Mouse (Mus musculus) lung, adult 18-20 months (tissue): ENCODE data around the gene Nolc1.

Experiments used
- DNase-seq, 2 experiments: peaks; one replicate each; pipeline ENCODE4 v3.0.0; 2022; ENCODE audit warnings: mixed read lengths in 2 of 2

Gene Nolc1

DNA sequence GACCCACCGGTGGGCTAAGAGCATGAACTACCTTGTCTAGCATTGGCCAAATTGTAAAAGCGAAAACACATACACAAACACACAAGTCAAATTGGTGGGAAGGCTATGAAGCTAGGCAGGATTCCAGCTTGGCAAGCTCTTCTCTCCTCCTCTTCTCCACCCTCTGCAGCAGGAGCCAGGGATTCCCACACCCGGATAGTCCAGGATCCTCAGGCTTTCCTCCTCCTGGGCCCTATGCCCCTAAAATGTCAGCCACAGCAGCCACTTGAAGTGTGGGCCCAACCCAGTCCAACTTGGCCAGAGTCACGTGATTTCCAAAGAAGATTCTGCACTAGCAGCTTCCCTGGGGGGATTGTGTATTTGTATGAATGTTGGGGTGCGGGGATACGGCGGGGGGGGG lies 32.3 kb upstream of the Nolc1 start:
- peak; percentile 33 to 44 for DNase-seq

- peak; percentile 28 to 67 for DNase-seq
Measured at GRCm38 (mm10) chr19:46044271-46044992, 31.2 kb upstream of the Nolc1 start, which contains the start of gene Pprc1. Pprc1 (plus strand) TSS chr19:46044886.

DNA sequence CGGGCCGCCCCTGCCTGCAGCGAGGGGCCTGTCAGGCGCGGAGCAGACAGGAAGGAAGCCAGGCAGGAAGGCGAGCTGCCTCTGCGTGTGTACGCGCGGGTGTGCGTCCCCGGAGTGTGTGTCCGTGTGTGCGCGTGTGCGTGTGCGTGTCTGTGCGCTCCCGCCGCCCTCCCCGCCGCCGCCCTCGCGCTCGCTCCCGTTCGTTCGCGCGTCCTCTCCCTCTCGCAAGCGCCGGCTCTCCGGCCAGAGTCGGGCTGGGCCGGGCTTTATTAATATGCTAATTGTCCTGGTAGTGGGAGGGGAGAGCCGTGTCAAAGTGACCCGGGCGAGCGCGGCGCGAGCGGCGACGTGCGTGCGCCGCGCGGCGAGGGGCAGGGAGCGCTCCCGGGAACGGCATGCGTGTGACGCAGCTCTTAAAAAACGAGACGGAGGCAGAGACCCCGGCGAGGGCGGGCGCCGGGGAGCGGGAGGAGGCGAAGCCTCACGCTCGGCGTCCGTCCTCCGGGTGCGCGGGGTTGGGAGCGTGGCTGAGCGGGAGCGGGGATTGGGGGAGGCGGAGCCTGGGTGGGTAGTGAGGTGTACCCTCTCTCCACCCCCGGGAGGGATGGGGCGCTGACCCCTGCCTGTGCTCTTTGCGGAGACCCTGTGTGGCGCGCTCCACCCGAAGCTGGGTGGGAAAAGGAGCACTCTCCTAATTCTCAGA lies 30.5 kb upstream of the Nolc1 start, which contains the start of gene Ldb1:
Ldb1 (minus strand) TSS at position 222 of the 703 bp plus-strand sequence.
- peak; percentile 89 to 92 for DNase-seq

- peak; percentile 69 to 73 for DNase-seq
Measured at GRCm38 (mm10) chr19:46045696-46046311, 29.9 kb upstream of the Nolc1 start.

GRCm38 (mm10) chr19:46046621-46047025 lies 29.0 kb upstream of the Nolc1 start:
- DNase-seq = peak in 1 of 2 experiments; percentile 39

DNA sequence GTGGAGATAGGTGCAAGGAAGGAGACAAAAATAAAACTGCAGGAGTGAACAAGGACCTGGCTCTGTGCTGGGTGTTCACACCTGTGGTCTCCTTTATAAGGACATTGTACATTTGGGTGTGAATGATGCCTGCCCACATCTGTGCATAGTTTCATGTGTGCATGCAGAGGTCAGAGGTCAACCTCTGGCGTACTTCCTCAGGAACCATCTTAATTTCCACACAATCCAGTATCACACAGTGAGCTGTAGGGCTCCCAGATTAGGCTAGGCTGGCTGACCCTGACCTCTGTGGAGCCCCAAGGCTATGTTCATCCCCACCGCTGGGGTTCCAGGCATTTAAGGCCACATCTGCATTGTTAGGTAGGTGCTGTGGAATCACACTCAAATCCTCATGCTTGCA lies 28.2 kb upstream of the Nolc1 start:
- DNase-seq = no peak

- DNase-seq = no peak
Measured at GRCm38 (mm10) chr19:46049129-46049528, 26.5 kb upstream of the Nolc1 start.

- DNase-seq = no peak
Measured at GRCm38 (mm10) chr19:46050462-46050861, 25.2 kb upstream of the Nolc1 start.

- DNase-seq = no peak
Measured at GRCm38 (mm10) chr19:46055752-46056387, 19.8 kb upstream of the Nolc1 start.

DNA sequence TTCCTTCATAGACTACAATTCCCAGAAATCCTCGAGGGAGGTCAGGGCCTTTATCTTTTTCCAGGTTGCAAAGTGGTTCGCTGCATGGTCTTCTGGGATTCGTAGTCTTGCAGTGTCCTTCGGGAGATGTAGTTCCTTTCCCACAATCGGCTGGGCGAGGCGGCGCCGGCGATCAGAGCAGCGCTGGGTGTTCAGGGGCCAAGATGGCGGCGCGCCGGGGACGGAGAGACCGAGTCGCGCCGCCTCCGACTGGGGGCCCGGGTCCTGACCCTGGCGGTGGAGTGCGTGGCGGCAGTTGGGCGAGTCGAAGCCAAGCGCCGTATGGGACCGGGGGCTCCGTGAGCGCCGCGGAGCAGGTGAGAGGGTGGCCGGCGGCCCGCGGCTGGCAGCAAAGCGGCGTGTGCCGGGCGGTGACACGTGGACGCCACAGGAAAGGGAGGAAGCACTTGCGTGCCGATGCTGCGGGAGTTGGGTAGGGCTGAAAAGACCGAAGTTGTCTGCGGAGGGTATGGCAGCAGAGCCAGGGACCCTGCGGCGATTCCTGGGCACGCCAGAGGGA lies 19.2 kb upstream of the Nolc1 start:
- DNase-seq = peak; percentile 96 to 97

- peak; percentile 78 to 83 for DNase-seq
Measured at GRCm38 (mm10) chr19:46056947-46057607, 18.6 kb upstream of the Nolc1 start.

- DNase-seq = no peak
Measured at GRCm38 (mm10) chr19:46058466-46058865, 17.2 kb upstream of the Nolc1 start.

DNA sequence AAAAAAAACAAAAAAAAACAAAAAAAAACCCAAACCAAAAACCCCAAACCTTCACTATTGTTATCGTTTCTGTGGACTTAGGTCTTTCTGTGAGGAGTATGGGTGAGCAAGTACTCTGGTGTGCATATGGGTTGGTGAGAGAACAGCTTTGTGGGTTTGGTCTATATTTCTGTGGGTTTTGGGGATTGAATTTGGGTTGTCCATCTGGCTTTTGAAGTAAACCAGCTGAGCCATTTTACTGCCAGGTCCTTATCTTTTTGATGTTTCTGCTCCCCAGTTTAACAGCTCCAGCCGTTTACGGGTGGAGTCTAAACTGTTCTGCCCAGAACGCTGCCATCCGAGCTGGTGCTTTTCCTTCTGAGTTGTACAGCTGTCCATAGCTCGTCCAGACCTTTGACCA lies 14.8 kb upstream of the Nolc1 start:
- no peak for DNase-seq

GRCm38 (mm10) chr19:46068054-46068453 lies 7.6 kb upstream of the Nolc1 start:
- no peak for DNase-seq

- DNase-seq = no peak
Measured at GRCm38 (mm10) chr19:46073285-46073684, 2.4 kb upstream of the Nolc1 start.

GRCm38 (mm10) chr19:46074266-46074665 lies 1.4 kb upstream of the Nolc1 start:
- DNase-seq = no peak

DNA sequence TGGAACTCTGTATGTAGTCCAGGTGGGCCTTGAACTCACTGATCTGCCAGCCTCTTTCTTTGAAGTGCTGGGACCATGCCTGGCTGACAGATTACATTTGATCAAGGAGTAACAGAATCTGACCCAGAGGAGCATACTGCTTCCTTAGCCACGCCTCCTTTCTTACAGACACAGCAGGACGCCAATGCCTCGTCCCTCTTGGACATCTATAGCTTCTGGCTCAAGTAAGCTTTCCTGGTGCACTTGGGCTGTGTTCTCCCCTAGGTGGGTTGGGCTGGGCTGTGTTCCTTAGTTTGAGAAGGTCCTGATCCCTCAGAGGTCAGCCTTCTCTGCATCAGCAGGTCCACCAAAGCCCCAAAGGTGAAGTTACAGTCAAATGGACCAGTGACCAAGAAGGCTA lies 2.9 kb downstream of the Nolc1 start:
- no peak for DNase-seq

GRCm38 (mm10) chr19:46085185-46085584 lies 9.5 kb downstream of the Nolc1 start:
- no peak for DNase-seq

- DNase-seq = peak in 1 of 2 experiments; percentile 21
Measured at GRCm38 (mm10) chr19:46086337-46086736, 10.7 kb downstream of the Nolc1 start.

DNA sequence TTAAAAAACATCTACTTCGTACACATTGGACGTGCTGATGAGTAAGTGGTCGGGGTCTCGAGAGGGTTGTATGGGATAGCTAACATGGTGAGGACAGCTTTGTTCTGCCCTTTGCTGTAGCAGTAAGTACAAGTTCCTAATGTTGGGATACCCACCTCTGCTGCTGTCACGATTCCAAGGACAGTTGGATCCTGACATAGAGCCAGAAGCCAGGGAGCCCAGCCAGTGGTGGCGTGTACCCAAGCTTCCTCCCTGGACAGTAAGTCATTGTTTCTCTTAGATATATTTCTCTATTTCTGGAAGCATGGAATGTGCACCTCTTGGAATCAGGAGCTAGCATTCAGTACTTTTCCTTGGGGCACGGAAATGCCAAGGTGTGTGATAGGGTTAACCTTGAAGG lies 12.2 kb downstream of the Nolc1 start:
- DNase-seq = no peak

- no peak for DNase-seq
Measured at GRCm38 (mm10) chr19:46091641-46092040, 16.0 kb downstream of the Nolc1 start.

DNA sequence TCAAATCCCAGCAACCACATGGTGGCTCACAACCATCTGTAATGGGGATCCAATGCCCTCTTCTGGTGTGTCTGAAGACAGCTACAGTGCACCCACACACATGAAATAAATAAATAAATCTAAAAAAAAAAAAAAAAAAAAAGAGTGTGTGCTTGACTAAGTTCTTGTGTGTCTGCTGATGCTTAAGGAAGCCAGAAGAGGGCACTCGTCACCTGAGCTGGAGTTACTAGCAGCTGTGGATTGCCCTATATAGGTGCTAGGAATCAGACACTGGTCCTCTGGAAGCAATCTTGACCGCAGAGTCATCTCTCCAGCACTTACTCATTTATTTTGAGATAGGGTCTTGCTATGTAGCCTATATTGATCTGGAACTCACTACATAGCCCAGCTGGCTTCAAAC lies 18.5 kb downstream of the Nolc1 start:
- DNase-seq = no peak
